Mouse (Mus musculus) E14TG2a.4 (cell line): ENCODE results near the gene Robo1.
A peak's percentile ranks its signal among the peaks of the same experiment; 100 is the strongest.

Source experiments
- H3K27me3 ChIP-seq: 2 replicates; pipeline ENCODE4 v1.6.1; 2014; ENCODE audit warnings: low read length, control low read depth; ENCODE audit not compliant: insufficient read depth
- H3K36me3 ChIP-seq: 2 replicates; pipeline ENCODE4 v1.6.1; 2014; ENCODE audit warnings: low read length, control low read depth; ENCODE audit not compliant: insufficient read depth
- H3K4me1 ChIP-seq: replicated peaks from 2 replicates; pipeline ENCODE4 v1.6.1; 2014; ENCODE audit warnings: low read depth, low read length, control low read depth
- H3K4me3 ChIP-seq: replicated peaks from 2 replicates; pipeline ENCODE4 v1.5.1; 2014; ENCODE audit warnings: mild to moderate bottlenecking, low read length
- H3K9me3 ChIP-seq: 2 replicates; pipeline ENCODE4 v1.6.1; 2014; ENCODE audit warnings: low read length, control low read depth
- CTCF ChIP-seq: conservative IDR thresholded peaks from 2 replicates; pipeline ENCODE4 v1.5.1; 2014; ENCODE audit warnings: low read length
- NANOG ChIP-seq: IDR thresholded peaks from 2 replicates; pipeline ENCODE4 v1.6.1; 2014; ENCODE audit warnings: borderline replicate concordance, low read length, mixed read lengths
- POU5F1 ChIP-seq: IDR thresholded peaks from 2 replicates; pipeline ENCODE4 v1.6.1; 2014; ENCODE audit warnings: low read length, borderline replicate concordance

The Robo1 gene

DNA sequence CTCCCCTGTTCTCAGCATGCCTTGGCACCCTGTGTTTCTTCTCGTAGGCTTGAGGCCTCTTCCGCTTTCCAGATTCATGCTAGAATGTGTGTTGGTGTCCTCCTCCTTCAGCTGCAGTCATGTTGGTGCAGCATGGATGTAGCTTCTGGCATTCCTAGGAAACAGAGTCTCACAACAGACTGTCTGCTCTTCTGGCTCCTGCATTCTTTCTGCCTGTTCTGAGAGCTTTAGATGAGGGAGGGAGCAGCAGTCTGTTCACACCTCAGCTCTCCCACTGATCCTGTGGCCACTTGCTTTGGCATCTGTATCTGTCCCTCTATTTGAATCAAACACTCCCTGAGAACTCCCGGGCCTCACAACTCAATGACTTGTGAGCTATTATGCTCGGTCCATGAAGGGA lies 707.9 kb downstream of the Robo1 start:
- no peaks in the 10 kb centered on the region for H3K36me3 ChIP-seq
- H3K27me3 ChIP-seq, result no peaks in the 10 kb centered on the region
- H3K4me3 ChIP-seq, result no peak overlapping the region; the same call in 1 of the 2 replicates
- TF ChIP-seq NANOG, result no peak
- TF ChIP-seq CTCF, result no peak
- no peak for TF ChIP-seq POU5F1
- H3K9me3 ChIP-seq, result no peaks in the 10 kb centered on the region
- H3K4me1 ChIP-seq, result peaks cover 61% of the 10 kb centered on the region

DNA sequence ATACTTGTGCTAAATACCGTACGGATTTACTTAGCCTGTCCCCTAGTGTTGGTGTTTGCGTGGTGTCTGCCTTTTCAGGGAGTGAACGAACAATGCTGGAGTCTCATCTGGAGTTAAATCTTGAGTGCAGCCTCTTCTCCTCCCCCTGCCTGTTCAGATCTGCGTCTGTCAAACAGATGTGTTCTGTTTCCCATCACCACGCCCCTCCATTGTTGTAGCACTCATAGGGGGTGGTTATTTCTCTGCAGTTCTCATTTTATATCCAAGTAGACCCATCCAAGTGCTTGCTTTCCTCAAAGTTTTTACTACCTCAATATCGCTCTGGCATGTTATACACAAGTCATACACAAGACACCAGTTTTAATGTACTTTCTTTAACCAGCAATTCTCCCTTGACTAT lies 708.7 kb downstream of the Robo1 start:
- Histone ChIP-seq H3K4me1 (peaks cover 60% of the 10 kb centered on the region), H3K27me3 (no peaks in the 10 kb centered on the region), H3K9me3 (no peaks in the 10 kb centered on the region), H3K4me3 (no peak overlapping the region), H3K36me3 (no peaks in the 10 kb centered on the region)
- no peak for TF ChIP-seq CTCF
- no peak for TF ChIP-seq NANOG
- no peak for TF ChIP-seq POU5F1

DNA sequence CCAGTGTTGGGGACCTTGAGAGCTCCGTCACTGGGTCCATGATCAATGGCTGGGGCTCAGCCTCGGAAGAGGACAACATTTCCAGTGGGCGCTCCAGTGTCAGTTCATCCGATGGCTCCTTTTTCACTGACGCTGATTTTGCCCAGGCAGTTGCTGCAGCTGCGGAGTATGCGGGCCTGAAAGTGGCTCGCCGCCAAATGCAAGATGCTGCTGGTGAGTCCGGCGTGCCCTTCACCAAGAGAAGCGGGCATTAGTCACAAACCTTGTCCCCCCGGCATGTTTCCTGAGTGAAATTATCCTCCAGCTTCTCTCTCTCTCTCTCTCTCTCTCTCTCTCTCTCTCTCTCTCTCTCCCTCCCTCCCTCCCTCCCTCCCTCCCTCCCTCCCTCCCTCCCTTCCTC lies 716.2 kb downstream of the Robo1 start:
- H3K9me3 ChIP-seq, result no peaks in the 10 kb centered on the region
- no peaks in the 10 kb centered on the region for H3K36me3 ChIP-seq
- TF ChIP-seq NANOG, result no peak
- TF ChIP-seq POU5F1, result no peak
- no peak for TF ChIP-seq CTCF
- peak overlapping the region; percentile 68 for H3K4me3 ChIP-seq
- H3K4me1 ChIP-seq, result peaks cover 20% of the 10 kb centered on the region
- H3K27me3 ChIP-seq, result no peaks in the 10 kb centered on the region

DNA sequence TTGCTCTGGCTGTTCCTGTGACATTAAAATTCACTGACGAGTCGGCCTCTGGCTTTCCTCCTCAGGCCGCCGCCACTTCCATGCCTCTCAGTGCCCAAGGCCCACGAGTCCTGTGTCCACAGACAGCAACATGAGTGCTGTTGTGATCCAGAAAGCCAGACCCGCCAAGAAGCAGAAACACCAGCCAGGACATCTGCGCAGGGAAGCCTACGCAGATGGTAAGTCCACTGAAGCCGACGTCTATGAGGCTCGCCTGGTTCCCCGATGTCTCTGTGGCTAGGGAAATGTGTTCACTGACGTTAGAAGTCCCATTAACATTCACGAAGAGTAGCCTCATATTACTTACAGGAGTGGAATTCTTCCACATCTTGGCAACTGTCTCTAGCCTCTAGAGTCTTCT lies 719.6 kb downstream of the Robo1 start:
- H3K36me3 ChIP-seq, result no peaks in the 10 kb centered on the region
- no peaks in the 10 kb centered on the region for H3K27me3 ChIP-seq
- H3K4me1 ChIP-seq, result peaks cover 13% of the 10 kb centered on the region
- TF ChIP-seq POU5F1 (no peak), NANOG (no peak), CTCF (no peak)
- H3K9me3 ChIP-seq, result no peaks in the 10 kb centered on the region
- no peak overlapping the region; the same call in 1 of the 2 replicates for H3K4me3 ChIP-seq

DNA sequence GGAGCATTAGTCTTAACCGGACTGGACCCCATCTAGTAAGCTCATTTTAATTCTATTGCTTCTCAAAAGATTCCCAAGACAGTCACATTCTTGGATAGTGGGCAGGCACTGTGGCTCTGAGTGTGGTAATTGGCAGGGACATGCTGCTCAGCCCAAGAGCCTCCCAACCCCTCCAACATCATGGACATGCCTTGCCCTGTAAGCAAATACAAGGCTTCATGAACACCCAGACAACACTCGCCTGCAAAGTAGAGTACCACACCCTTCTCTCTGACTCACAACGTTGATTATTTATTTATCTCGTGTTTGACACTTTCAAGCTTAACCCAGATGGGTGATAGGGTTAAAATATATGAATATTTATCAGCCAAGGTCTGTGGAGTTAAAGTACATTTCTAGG lies 722.9 kb downstream of the Robo1 start:
- Histone ChIP-seq H3K9me3 (no peaks in the 10 kb centered on the region), H3K4me3 (no peak overlapping the region), H3K27me3 (no peaks in the 10 kb centered on the region), H3K4me1 (no peaks in the 10 kb centered on the region; the same call in 1 of the 2 replicates), H3K36me3 (peaks cover 5% of the 10 kb centered on the region; the same call in 1 of the 2 replicates)
- TF ChIP-seq NANOG (no peak), CTCF (no peak), POU5F1 (no peak)

DNA sequence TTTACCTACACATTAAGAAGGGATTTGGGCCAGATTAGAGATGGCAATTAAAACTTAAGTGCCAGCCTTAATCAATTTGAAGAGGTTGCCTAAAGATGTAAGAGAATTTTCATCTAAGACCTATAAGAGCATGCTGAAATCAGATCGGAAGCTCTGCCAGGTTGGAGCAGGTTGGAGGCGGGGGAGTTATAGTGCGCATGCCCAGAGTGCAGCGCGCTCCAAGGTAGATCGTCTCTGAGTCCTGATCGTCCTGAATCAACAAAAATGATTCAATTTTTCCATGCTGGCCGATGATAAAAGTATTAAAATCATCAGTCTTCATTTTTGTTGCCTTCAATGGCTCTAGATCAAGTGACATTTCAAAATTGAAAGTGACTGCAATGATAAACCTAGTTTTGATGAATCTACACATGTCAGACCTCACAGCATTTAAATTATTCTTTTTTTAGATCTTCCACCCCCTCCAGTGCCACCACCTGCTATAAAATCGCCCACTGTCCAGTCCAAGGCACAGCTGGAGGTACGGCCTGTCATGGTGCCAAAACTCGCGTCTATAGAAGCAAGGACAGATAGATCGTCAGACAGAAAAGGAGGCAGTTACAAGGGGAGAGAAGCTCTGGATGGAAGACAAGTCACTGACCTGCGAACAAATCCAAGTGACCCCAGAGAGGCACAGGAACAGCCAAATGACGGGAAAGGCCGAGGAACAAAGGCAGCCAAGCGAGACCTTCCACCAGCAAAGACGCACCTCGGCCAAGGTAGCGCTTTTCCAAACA lies 727.3 kb downstream of the Robo1 start:
- no peaks in the 10 kb centered on the region for H3K27me3 ChIP-seq
- no peak overlapping the region for H3K4me3 ChIP-seq
- no peaks in the 10 kb centered on the region for H3K4me1 ChIP-seq
- no peak for TF ChIP-seq CTCF
- TF ChIP-seq POU5F1, result no peak
- TF ChIP-seq NANOG, result no peak
- peaks cover 5% of the 10 kb centered on the region; the same call in 1 of the 2 replicates for H3K36me3 ChIP-seq
- H3K9me3 ChIP-seq, result no peaks in the 10 kb centered on the region

DNA sequence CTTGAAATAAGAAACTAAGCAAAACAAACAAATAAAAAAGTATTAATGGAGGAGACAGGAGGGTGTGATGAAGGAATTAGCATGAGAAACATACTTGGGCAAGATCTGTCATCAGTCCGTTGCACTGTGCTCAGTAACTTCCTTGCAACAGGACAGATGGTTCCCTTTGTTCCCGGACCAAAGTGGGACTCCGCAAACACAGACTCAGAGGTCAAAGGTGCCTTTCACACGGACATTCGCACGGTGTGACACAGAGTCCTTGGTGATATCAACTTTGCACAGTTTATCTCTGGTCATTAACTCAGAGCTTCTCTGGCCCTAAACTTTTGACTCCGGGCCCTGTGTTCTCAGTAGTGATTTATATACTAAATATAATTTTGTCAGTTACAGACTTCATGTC lies 730.4 kb downstream of the Robo1 start:
- no peaks in the 10 kb centered on the region for H3K4me1 ChIP-seq
- no peak for TF ChIP-seq CTCF
- no peak for TF ChIP-seq POU5F1
- no peaks in the 10 kb centered on the region for H3K27me3 ChIP-seq
- H3K36me3 ChIP-seq, result peaks cover 9% of the 10 kb centered on the region; the same call in 1 of the 2 replicates
- H3K4me3 ChIP-seq, result no peak overlapping the region
- no peaks in the 10 kb centered on the region for H3K9me3 ChIP-seq

DNA sequence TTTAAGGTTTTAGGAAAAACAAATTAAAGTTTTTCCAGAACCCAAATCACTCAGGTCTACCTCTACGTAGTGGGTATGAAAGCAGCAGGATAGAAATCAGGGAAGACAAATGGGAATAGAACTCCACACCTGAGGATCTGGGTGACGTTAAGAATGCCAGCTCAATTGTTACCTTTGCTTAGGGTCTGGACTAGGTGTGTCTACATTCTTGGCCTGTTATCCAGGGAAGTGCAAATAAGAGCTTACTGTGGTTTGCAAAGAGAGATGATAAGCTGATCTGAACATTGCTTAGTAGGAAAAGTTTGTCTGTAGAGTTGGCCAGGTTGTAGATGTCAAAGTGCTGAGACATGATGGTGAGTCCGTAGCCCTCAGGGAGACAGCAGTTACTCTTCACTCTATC lies 754.4 kb downstream of the Robo1 start:
- H3K4me1 ChIP-seq, result no peaks in the 10 kb centered on the region

DNA sequence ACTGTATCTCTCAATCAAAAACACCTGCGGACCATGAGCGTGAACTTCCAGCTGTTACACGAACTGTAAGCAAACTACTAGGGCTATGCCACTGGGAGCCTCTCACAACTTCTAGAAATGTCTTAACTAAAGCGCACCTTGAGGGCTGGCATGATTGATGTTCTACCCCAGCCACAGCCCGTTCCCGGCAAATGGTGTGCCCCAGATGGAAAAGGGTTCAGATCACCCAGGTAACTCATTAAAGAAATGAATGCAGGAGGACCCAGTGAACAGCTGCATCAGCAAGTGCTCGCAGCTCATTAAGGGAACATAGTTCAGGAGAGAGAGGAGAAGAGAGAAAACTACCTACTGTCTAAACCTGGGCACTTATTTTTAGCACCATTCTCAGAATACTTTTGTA lies 759.7 kb downstream of the Robo1 start:
- H3K4me1 ChIP-seq, result no peaks in the 10 kb centered on the region
- no peaks in the 10 kb centered on the region for H3K9me3 ChIP-seq
- H3K4me3 ChIP-seq, result no peak overlapping the region
- TF ChIP-seq NANOG, result no peak
- no peaks in the 10 kb centered on the region for H3K27me3 ChIP-seq
- no peaks in the 10 kb centered on the region for H3K36me3 ChIP-seq

More for the DNA sequence above, 754.4 kb downstream of the Robo1 start:
- no peak overlapping the region for H3K4me3 ChIP-seq
- H3K9me3 ChIP-seq, result peaks cover 5% of the 10 kb centered on the region; the same call in 1 of the 2 replicates
- H3K27me3 ChIP-seq, result no peaks in the 10 kb centered on the region
- TF ChIP-seq POU5F1, result no peak
- H3K36me3 ChIP-seq, result no peaks in the 10 kb centered on the region
